Mouse (Mus musculus) CH12.LX (cell line): ENCODE results near the gene Poc1b. TPM values are rescaled to one million over a fixed set of nuclear protein-coding genes. Genes with fewer than 3 reads are reported as not detected.
A peak's percentile ranks its signal among the peaks of the same experiment; 100 is the strongest.

ENCODE experiments used
- DNase-seq: peaks from one replicate; pipeline ENCODE4 v3.0.0-alpha.2; 2013; ENCODE audit errors: extremely low read depth
- H3K27ac ChIP-seq: 2 replicates; pipeline ENCODE4 v1.5.1; 2012; ENCODE audit warnings: low read depth, mild to moderate bottlenecking, control low read depth, moderate library complexity; ENCODE audit not compliant: insufficient read depth
- H3K27me3 ChIP-seq: replicated peaks from 2 replicates; pipeline ENCODE3; 2012; ENCODE audit warnings: inconsistent platforms
- H3K36me3 ChIP-seq, 2 experiments: replicated peaks in 1 of 2; 2 replicates each; pipeline versions ENCODE3 to v1.6.1; 2012; ENCODE audit warnings: inconsistent platforms in 1 of 2, low read length in 1 of 2, mild to moderate bottlenecking in 1 of 2, mixed read lengths in 1 of 2, moderate library complexity in 1 of 2; ENCODE audit not compliant: control insufficient read depth in 1 of 2, insufficient read depth in 1 of 2
- H3K4me1 ChIP-seq, 2 experiments: 2 replicates each; pipeline ENCODE4 v1.6.1; 2012; ENCODE audit warnings: inconsistent platforms in 1 of 2, moderate library complexity in 1 of 2; ENCODE audit not compliant: insufficient read depth in 2 of 2, control insufficient read depth in 1 of 2
- H3K4me2 ChIP-seq: 2 replicates; pipeline ENCODE4 v1.6.1; 2012; ENCODE audit warnings: low read depth, mild to moderate bottlenecking, control low read depth; ENCODE audit not compliant: poor library complexity, insufficient read depth, severe bottlenecking
- H3K4me3 ChIP-seq, 3 experiments: fragments of 150-350 bp in 1 of 3; sonication (generic) in 1 of 3; replicated peaks in 1 of 3; 2 replicates each; pipeline versions ENCODE3 to v1.5.1; 2011 to 2012; ENCODE audit warnings: low read depth in 2 of 3, low read length in 2 of 3, mild to moderate bottlenecking in 2 of 3, moderate library complexity in 2 of 3, control low read depth in 1 of 3, improper control_type of control experiment in 1 of 3, inconsistent platforms in 1 of 3, mixed read lengths in 1 of 3; ENCODE audit not compliant: poor library complexity in 1 of 3
- H3K79me2 ChIP-seq: replicated peaks from 2 replicates; pipeline ENCODE4 v1.6.1; 2012; ENCODE audit warnings: mild to moderate bottlenecking, moderate library complexity; ENCODE audit not compliant: control insufficient read depth, poor library complexity, insufficient read depth, severe bottlenecking; ENCODE audit errors: extremely low read depth
- H3K9ac ChIP-seq: 2 replicates; pipeline ENCODE4 v1.6.1; 2012; ENCODE audit warnings: low read depth, mild to moderate bottlenecking, control low read depth, moderate library complexity; ENCODE audit not compliant: insufficient read depth
- H3K9me3 ChIP-seq: replicated peaks from 2 replicates; pipeline ENCODE3; 2012; ENCODE audit warnings: low read length, inconsistent platforms, mixed read lengths
- BHLHE40 ChIP-seq: IDR thresholded peaks from 2 replicates; pipeline ENCODE4 v1.6.1; 2011; ENCODE audit warnings: mild to moderate bottlenecking, low read depth, low read length, improper control_type of control experiment
- CHD1 ChIP-seq: IDR thresholded peaks from 2 replicates; pipeline ENCODE4 v1.6.1; 2012; ENCODE audit warnings: low read depth, low read length, improper control_type of control experiment, inconsistent platforms
- CHD2 ChIP-seq: IDR thresholded peaks from 2 replicates; pipeline ENCODE4 v1.6.1; 2011; ENCODE audit warnings: low read length, improper control_type of control experiment
- CTCF ChIP-seq, 2 experiments: IDR thresholded peaks in 1 of 2; conservative IDR thresholded peaks in 1 of 2; 2 replicates each; pipeline ENCODE4 v1.5.1; 2011 to 2012; ENCODE audit warnings: low read depth in 2 of 2, low read length in 2 of 2, improper control_type of control experiment in 1 of 2, inconsistent platforms in 1 of 2, mild to moderate bottlenecking in 1 of 2, moderate library complexity in 1 of 2
- ELF1 ChIP-seq: IDR thresholded peaks from 2 replicates; pipeline ENCODE4 v1.6.1; 2014; ENCODE audit warnings: low read depth, mild to moderate bottlenecking, inconsistent platforms, low read length, improper control_type of control experiment
- EP300 ChIP-seq: IDR thresholded peaks from 2 replicates; pipeline ENCODE4 v1.6.1; 2011; ENCODE audit warnings: low read length, improper control_type of control experiment
- ETS1 ChIP-seq: conservative IDR thresholded peaks from 2 replicates; pipeline ENCODE4 v1.6.1; 2012; ENCODE audit warnings: low read depth, mild to moderate bottlenecking, inconsistent platforms, low read length, improper control_type of control experiment, moderate library complexity
- GABPA ChIP-seq: IDR thresholded peaks from 2 replicates; pipeline ENCODE4 v1.6.1; 2012; ENCODE audit warnings: low read depth, low read length, improper control_type of control experiment, inconsistent platforms; ENCODE audit not compliant: insufficient replicate concordance
- HCFC1 ChIP-seq: IDR thresholded peaks from 2 replicates; pipeline ENCODE4 v1.6.1; 2012; ENCODE audit warnings: low read depth, mild to moderate bottlenecking, inconsistent platforms, low read length, improper control_type of control experiment
- IRF4 ChIP-seq: IDR thresholded peaks from 2 replicates; pipeline ENCODE4 v1.6.1; 2014; ENCODE audit warnings: low read depth, mild to moderate bottlenecking, inconsistent platforms, low read length, improper control_type of control experiment
- JUN ChIP-seq: IDR thresholded peaks from 2 replicates; pipeline ENCODE4 v1.6.1; 2011; ENCODE audit warnings: low read depth, mild to moderate bottlenecking, low read length, improper control_type of control experiment, moderate library complexity; ENCODE audit not compliant: insufficient read depth
- JUND ChIP-seq: conservative IDR thresholded peaks from 2 replicates; pipeline ENCODE4 v1.6.1; 2011; ENCODE audit warnings: low read depth, low read length, improper control_type of control experiment
- KAT2A ChIP-seq: IDR thresholded peaks from 2 replicates; pipeline ENCODE4 v1.6.1; 2012; ENCODE audit warnings: low read length, improper control_type of control experiment, inconsistent platforms; ENCODE audit not compliant: insufficient replicate concordance
- MAFK ChIP-seq: IDR thresholded peaks from 2 replicates; pipeline ENCODE4 v1.6.1; 2011; ENCODE audit warnings: low read length, improper control_type of control experiment; ENCODE audit not compliant: insufficient replicate concordance
- MAX ChIP-seq: IDR thresholded peaks from 2 replicates; pipeline ENCODE4 v1.6.1; 2011; ENCODE audit warnings: low read length, improper control_type of control experiment
- MAZ ChIP-seq: IDR thresholded peaks from 2 replicates; pipeline ENCODE4 v1.6.1; 2012; ENCODE audit warnings: low read depth, mild to moderate bottlenecking, inconsistent platforms, low read length, improper control_type of control experiment, moderate library complexity
- MEF2A ChIP-seq: IDR thresholded peaks from 2 replicates; pipeline ENCODE4 v1.6.1; 2014; ENCODE audit warnings: low read depth, mild to moderate bottlenecking, inconsistent platforms, low read length, improper control_type of control experiment, borderline replicate concordance
- MXI1 ChIP-seq: IDR thresholded peaks from 2 replicates; pipeline ENCODE4 v1.6.1; 2011; ENCODE audit warnings: mild to moderate bottlenecking, low read depth, low read length, improper control_type of control experiment
- MYC ChIP-seq: IDR thresholded peaks from 2 replicates; pipeline ENCODE4 v1.6.1; 2011; ENCODE audit warnings: low read depth, mild to moderate bottlenecking, improper control_type of control experiment, low read length
- NELFE ChIP-seq: IDR thresholded peaks from 2 replicates; pipeline ENCODE4 v1.6.1; 2011; ENCODE audit warnings: low read depth, low read length, improper control_type of control experiment
- NRF1 ChIP-seq: IDR thresholded peaks from 2 replicates; pipeline ENCODE4 v1.6.1; 2014; ENCODE audit warnings: low read depth, mild to moderate bottlenecking, inconsistent platforms, low read length, improper control_type of control experiment, moderate library complexity
- PAX5 ChIP-seq: IDR thresholded peaks from 2 replicates; pipeline ENCODE4 v1.6.1; 2012; ENCODE audit warnings: low read length, inconsistent platforms, mixed read lengths
- POLR2A ChIP-seq: IDR thresholded peaks from 2 replicates; pipeline ENCODE4 v1.6.1; 2011; ENCODE audit warnings: low read depth, mild to moderate bottlenecking, improper control_type of control experiment, low read length
- POLR2AphosphoS2 ChIP-seq: IDR thresholded peaks from 2 replicates; pipeline ENCODE4 v1.6.1; 2011; ENCODE audit warnings: low read depth, low read length, improper control_type of control experiment
- RAD21 ChIP-seq: IDR thresholded peaks from 2 replicates; pipeline ENCODE4 v1.6.1; 2011; ENCODE audit warnings: low read depth, mild to moderate bottlenecking, low read length, improper control_type of control experiment, moderate library complexity
- RCOR1 ChIP-seq: conservative IDR thresholded peaks from 2 replicates; pipeline ENCODE4 v1.6.1; 2012; ENCODE audit warnings: low read depth, mild to moderate bottlenecking, inconsistent platforms, low read length, improper control_type of control experiment
- SMC3 ChIP-seq: IDR thresholded peaks from 2 replicates; pipeline ENCODE4 v1.6.1; 2011; ENCODE audit warnings: low read depth, low read length, improper control_type of control experiment
- TBP ChIP-seq: conservative IDR thresholded peaks from 2 replicates; pipeline ENCODE4 v1.6.1; 2011; ENCODE audit warnings: low read depth, low read length, improper control_type of control experiment
- TCF12 ChIP-seq: IDR thresholded peaks from 2 replicates; pipeline ENCODE4 v1.6.1; 2014; ENCODE audit warnings: low read depth, mild to moderate bottlenecking, inconsistent platforms, low read length, improper control_type of control experiment
- UBTF ChIP-seq: IDR thresholded peaks from 2 replicates; pipeline ENCODE4 v1.6.1; 2012; ENCODE audit warnings: low read depth, mild to moderate bottlenecking, inconsistent platforms, low read length, improper control_type of control experiment, moderate library complexity
- USF1 ChIP-seq: IDR thresholded peaks from 2 replicates; pipeline ENCODE4 v1.6.1; 2014; ENCODE audit warnings: low read depth, mild to moderate bottlenecking, inconsistent platforms, low read length, improper control_type of control experiment
- USF2 ChIP-seq: conservative IDR thresholded peaks from 2 replicates; pipeline ENCODE4 v1.6.1; 2011; ENCODE audit warnings: low read depth, low read length, improper control_type of control experiment
- ZC3H11A ChIP-seq: IDR thresholded peaks from 2 replicates; pipeline ENCODE4 v1.6.1; 2012; ENCODE audit warnings: low read depth, mild to moderate bottlenecking, inconsistent platforms, low read length, improper control_type of control experiment
- ZKSCAN1 ChIP-seq: IDR thresholded peaks from 2 replicates; pipeline ENCODE4 v1.6.1; 2012; ENCODE audit warnings: low read depth, inconsistent platforms, low read length, improper control_type of control experiment, borderline replicate concordance
- ZMIZ1 ChIP-seq: IDR thresholded peaks from 2 replicates; pipeline ENCODE4 v1.6.1; 2012; ENCODE audit warnings: low read depth, mild to moderate bottlenecking, inconsistent platforms, low read length, improper control_type of control experiment
- ZNF384 ChIP-seq: IDR thresholded peaks from 2 replicates; pipeline ENCODE4 v1.6.1; 2012; ENCODE audit warnings: low read depth, low read length, improper control_type of control experiment, inconsistent platforms
- dilution Hi-C: fragments of 300-500 bp; cut with MboI; formaldehyde crosslinking; loops from 2 replicates; pipeline ENCODE4 v1.14.3; 2020; ENCODE audit warnings: low sequenced_read_pairs; ENCODE audit not compliant: extremely low pct_unique_long_range_greater_than_20kb, extremely low pct_ligation_motif_present
- in situ Hi-C: fragments of 300-500 bp; cut with MboI; formaldehyde crosslinking; loops from 3 replicates; pipeline ENCODE4 v1.14.3; 2019; ENCODE audit warnings: low sequenced_read_pairs, low pct_ligation_motif_present, low pct_unique_long_range_greater_than_20kb, mixed read lengths
- polyA plus RNA-seq: library from polyadenylated mRNA; unstranded; fragments of >175 nt; gene quantifications from 2 replicates; pipeline ENCODE4 v1.2.1, GENCODE M21; 2012; ENCODE audit warnings: low read depth; ENCODE audit not compliant: insufficient read length
- total RNA-seq, 2 experiments: library from RNA; depleted of rRNA; stranded (reverse); fragments of 300-350 nt in 1 of 2; fragments of >200 nt in 1 of 2; gene quantifications; 2 replicates each; pipeline ENCODE4 v1.2.3; 2012 to 2014

Poc1b gene
- total and polyA plus RNA-seq, 3 experiments = 3.8 to 18.2 (median 5.6) TPM

DNA sequence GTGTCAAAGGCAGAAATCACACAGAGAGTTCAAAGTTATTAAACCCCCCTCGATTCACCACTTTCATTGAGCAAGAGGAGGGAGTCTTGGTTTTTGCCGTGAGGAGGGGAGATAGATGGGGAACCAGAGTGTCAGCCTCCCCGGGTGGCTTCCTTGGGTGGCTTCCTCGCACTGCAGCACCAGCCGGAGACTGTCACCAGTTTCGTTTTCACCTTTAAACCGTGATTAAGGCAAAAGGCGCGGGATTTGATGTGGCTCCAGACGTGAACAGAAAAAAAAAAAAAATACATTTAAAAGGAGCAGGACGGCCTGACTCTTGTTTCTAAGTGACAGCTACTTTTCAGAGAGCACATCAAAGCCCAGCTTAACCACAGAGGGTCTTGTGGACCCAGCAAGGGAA is 97.7 kb downstream of the Poc1b start:
- no peaks in the 10 kb centered on the region for H3K9me3 ChIP-seq
- H3K4me1 ChIP-seq = peaks cover 11 to 13% of the 10 kb centered on the region in 2 experiments
- peak overlapping the region; percentile 30 to 45 (median 33) for H3K4me3 ChIP-seq
- peak; percentile 75 for DNase-seq
- H3K9ac ChIP-seq = peak overlapping the region; percentile 61
- no peaks in the 10 kb centered on the region for H3K79me2 ChIP-seq
- H3K27ac ChIP-seq = no peak overlapping the region
- in situ Hi-C loops (loop anchor here (10.0 kb wide), 1 partner anchor 60 kb away; the partner anchor contains the start of gene Dusp6), dilution Hi-C loops (no loop called here)
- peak overlapping the region; percentile 90 for H3K4me2 ChIP-seq
- H3K36me3 ChIP-seq = no peaks in the 10 kb centered on the region
- no peaks in the 10 kb centered on the region for H3K27me3 ChIP-seq
- TF ChIP-seq UBTF (no peak), USF2 (no peak), RCOR1 (no peak), JUN (no peak), SMC3 (no peak), MEF2A (no peak), POLR2A (peak; percentile 65), TBP (peak; percentile 82), RAD21 (no peak), GABPA (no peak), TCF12 (no peak), POLR2AphosphoS2 (no peak), HCFC1 (no peak; the same call in 1 of the 2 replicates), ZKSCAN1 (no peak), NRF1 (no peak), ELF1 (no peak), MAFK (no peak), CHD2 (peak; percentile 72; the same call in 1 of the 2 replicates), KAT2A (no peak), JUND (no peak), MXI1 (no peak), ZNF384 (peak; percentile 87), IRF4 (peak; percentile 43; the same call in 1 of the 2 replicates), CTCF (conservative IDR thresholded peaks at IDR 0.05 in 1 of 2, IDR thresholded peaks at IDR 0.05 in 1 of 2; ENCODE audit: low read depth in 2 of 2, low read length in 2 of 2) (no peak), BHLHE40 (no peak), ZMIZ1 (no peak), NELFE (no peak), USF1 (no peak), MYC (no peak), PAX5 (no peak), ZC3H11A (no peak), MAZ (no peak), EP300 (no peak), ETS1 (no peak), MAX (no peak), CHD1 (no peak)
- TF ChIP-seq, all 38 proteins: peak for 5
